Mouse (Mus musculus): ENCODE results near the gene Neurl1a. TPM values are rescaled to one million over a fixed set of nuclear protein-coding genes. Genes with fewer than 3 reads are reported as not detected.
A peak's percentile ranks its signal among the peaks of the same experiment; 100 is the strongest.

Gene Neurl1a
- total RNA-seq, 2 experiments from 2014 or later = 11.5 to 15.3 TPM

DNA sequence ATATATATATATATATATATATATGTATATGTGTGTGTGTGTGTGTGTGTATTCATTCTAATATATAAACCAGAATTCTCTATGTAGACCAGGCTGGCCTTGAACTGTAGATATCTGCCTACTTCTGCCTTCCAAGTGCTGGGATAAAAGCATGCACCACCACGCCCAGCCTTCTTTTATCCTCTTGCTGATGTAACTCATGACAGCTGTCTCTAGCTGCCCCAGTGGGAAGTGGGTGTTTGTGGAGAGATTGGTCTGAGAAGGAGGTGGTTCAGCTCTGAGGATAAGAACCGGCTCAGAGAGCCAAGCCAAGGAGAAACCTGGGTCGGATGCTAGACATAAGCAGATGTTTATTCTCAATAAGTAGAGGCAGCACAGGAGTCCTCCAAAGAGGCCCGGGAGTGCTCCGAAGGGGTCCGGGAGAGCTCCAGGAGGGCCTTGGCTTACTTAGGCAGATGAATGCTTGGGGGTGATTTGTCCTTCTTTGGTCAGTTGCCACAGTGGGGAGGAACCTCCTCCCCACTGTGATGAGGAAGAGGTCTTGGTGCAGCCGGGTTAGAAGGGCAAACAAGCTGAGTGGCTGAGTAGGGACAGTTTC lies 10.9 kb upstream of the Neurl1a start:
- DNase-seq = no peak

DNA sequence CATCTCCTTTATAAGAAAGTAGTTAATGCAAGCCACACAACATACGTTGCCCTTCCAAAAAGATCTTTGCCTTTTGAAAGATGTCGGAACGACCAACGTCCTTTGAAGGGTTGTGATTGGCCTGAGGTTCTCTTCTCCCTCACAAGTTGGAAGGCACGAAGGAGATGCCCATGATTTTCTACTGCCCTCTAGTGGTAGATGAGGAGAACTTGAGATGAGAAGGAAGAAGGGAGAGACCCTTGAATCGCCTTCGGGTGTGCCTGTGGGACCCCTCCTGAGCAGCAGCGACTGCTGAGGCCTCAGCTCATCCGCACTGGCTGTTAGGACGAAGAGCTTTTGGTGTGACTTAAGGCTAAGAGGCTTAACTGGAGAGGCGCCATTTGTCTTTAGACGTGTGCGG lies 10.4 kb upstream of the Neurl1a start:
- peak in 1 of 2 experiments; percentile 22 for DNase-seq

DNA sequence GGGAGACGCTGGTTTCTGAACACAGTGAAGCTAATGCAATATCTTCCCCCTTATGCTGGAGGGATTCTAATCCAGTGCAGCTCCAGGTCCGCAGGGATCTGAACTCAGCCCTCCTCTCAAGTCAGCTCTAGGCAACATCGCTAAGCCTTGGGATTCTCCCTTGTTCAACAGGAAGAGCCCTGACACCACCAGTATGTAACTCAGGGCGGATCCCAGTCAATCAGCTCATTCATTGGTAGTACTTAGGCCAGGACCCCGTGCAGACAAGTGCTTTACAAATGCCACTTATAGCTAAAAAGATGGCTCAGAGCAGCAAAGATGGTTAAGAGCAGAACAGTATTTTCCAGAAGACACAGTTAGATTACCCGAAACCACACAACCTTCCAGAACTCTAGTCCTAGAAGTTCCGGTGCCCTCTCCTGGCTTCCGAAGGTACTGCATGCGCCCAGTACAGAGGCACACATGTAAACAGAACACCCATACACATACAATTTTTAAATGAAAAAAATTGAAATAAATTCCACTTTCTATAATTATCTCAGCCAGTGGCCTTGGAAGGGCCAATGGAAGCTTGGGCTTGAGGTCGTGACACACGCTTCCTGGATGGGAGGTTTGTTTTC lies 9.7 kb upstream of the Neurl1a start:
- DNase-seq = peak; percentile 88 to 90

DNA sequence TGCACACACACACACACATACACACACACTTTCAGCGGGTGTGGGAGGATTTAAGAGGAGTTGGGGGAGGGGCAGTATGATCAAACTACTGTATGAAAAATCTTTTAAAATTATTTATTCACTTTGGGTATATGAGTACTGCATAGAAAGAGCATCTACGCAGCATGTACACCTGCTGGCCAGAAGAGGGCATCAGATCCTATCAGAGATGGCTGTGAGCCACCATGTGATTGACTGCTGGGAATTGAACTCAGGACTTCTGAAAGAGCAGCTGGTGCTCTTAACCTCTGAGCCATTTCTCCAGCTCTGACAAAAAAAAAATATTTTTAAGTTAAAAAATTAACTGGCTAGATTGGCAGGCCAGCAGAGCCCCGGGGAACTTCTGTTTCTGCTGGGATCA lies 4.1 kb upstream of the Neurl1a start:
- peak in 1 of 2 experiments; percentile 46 for DNase-seq

DNA sequence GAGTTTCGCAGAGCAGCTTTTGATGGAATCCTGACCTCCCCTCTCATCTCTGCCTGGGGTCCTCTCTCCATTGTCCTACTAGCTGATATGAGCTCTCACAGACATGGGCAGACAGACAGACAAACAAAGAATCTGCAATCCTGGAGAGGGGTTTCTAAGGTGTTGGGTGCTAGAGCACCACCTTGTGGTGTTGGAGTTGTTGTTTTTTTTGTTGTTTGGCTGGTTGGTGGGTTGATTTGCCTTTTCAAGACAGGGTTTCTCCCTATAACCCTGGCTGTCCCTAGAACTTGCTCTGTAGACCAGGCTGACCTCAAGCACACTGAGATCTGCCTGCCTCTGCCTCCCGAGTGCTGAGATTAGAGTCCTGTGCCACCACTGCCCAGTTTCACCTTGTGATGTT lies 3.1 kb upstream of the Neurl1a start:
- DNase-seq = no peak

DNA sequence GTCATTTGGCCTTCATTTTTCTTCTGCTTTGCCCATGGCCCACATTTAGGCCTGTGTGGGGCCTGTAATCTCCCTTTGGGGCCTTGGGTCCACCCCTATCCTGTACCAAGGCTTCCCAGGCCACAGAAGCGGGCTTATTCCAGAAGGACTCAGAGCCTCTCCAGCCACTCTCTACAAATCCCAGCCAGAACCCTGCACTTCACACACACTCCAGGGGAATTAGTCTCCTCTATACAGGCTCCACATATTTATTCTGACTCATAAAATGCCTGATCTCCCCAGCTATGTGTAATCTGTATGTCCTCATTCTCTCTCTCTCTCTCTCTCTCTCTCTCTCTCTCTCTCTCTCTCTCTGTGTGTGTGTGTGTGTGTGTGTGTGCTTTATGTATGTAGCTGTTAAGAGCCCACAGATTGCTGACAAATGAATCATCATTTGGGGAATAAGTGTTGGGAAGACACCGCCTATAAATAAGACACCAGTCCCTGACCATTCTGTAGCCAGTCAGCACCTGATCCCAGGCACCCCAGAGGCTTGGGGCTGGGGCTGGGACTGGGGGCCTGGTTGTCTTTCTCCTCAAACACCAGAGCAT lies 1.6 kb upstream of the Neurl1a start:
- DNase-seq = no peak

DNA sequence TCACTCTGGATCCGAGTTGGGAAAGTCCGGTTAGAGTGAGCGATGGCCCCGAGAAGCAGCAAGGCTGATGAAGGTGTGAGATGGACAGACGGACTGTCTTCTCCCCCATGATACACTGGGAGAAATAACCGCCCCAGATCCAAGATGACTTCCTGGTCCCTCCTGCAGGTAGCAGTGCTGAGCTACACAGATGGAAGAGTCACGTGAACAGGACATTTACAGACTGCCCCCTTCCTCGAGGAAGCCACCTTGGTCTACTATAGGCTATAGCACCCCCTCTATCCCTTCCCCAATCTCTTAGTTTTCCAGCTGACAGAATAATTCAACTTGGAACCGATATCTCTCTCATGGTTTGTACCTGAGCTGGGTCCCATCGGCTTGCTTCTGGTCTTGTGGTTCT lies 619 bp upstream of the Neurl1a start:
- DNase-seq = peak in 1 of 2 experiments; percentile 32

DNA sequence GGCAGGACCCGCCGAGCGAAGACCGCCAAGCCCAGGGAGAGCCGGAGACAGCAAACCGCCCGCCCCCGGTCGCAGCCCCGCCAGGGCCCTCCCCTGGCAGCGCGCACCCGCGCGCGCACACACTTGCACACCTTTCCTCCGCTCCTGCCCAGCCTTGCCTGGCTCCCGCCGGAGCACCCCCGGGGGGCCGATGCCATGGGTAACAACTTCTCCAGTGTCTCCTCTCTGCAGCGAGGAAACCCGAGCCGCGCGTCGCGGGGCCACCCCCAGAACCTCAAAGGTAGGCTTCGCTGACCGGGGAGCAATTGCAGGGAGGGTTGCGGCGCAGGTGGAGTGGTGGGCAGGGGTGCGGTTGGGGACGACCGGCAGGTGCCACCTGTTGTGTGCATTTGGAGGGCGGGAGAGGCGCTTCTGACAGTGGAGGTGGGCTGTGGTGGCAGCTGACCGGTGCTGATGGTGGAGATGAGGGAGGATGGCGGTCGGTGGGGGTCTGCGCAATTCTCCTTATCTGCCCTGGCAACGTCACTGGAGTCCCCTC lies 721 bp downstream of the Neurl1a start:
- DNase-seq = peak; percentile 34 to 49

DNA sequence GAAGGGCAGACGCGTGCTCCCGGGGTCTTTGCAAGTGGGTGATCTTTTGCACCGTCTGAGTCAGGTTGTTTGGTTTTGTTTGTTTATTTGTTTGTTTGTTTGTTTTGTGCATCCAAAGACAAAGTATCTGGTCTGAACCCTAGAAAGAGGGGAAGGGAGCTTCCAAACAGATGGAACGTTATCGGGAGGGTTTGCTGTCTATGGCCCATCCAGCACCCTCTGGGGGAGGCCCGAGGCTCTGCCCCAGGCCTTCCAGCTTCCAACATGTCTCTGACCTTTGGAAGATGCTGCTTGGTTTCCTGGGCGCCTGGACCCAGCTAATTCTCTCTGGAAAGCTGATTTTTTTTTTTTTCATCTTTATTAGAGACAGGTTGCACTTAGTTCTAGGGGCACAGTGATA lies 1.4 kb downstream of the Neurl1a start:
- no peak for DNase-seq

DNA sequence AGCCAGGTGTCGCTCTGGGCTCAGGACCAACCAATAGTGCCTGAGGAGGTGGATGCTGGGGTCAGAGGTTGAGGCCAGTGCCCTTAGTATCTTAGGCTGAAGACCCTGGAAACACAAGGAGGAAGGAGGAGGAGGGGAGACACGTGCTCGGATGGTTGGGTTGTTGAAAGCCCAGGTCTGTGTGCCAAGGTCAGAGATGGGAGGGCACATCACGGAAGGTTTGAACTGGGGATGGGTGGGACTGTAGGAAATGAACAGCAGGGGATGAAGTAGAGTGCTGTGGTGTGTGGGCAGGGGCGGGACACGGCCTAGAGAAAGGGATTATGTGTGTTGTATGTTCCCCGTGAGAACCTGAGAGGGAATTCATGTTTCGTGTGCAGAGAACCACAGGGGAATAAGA lies 5.6 kb downstream of the Neurl1a start:
- no peak for DNase-seq

DNA sequence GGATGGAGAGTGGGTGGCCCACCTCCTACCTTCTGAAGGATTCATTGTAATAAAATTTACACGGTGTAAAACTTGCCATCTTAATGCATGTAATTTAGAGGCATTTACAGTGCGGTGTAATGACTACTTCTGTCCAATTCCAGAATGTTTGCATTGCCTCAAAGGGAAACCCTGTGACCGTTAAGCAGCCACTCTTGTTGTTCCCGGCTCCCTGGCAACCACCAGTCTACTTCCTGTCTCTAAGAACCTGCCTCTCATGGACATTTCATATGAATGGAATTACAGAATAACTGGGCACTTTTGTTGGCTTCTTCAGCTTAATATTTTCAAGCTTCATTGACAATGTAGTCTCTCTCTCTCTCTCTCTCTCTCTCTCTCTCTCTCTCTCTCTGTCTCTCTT lies 6.1 kb downstream of the Neurl1a start:
- DNase-seq = no peak

DNA sequence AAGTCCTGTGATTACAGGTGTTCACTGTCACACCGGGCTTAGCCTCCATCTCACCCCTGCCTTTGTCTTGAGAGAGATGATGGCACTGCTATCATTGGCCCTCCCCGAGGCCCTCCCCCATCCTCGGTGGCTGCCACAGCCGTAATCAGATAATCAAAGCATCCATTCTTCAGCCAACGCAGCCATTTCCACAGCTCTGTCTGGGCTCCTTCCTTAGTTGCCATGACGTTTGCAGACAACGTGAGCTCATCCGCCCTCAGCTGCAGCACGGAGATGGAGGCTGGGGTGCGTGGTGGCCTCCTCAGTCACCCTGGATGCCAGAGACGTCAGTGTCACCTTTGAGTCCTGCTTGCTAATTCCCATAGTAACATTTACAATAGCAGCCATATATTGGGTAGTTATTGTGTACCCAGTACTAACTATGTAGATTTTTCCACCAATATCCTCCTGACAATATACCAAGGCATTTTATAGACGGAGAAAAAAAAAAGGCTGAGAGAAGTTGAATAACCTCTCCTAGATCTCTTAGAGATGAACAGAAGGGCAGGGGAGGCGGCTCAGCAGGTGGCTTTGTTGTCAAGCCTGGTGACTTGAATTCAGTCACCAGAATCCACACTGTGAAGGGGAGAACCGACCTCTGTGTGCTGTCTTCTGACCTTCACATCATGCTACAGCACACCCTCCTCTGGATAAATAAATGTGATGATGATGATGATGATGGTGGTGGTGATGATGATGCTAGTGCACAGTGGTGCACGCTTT lies 8.1 kb downstream of the Neurl1a start:
- DNase-seq = no peak

DNA sequence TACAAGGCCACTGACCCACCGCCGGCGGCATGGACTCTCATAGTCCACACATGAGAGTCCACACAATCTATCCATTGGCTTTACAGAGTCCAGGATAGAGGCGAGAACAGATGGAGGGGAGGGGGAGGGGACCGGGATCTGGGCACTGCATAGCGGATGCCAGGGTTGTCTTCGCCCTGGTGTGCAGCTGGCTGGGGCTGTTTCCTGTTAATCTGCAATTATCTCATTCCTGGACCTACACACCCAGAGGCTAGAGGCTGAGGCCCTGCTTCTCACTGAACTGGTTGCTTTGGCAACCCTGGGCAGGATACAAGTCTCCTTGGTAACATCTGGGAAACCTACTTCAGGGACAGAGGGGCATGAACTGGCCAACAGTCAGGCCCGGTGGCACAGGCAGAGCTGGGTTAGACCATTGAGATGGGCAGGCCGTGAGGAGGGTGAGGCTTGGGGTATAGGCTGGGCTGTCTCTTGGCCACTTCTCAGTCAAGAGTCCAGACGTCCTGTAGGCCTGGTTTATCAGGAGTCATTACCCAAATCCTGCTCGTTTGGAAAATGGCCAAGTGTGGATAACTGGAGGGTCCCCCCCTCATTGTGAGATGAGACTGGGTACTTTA lies 10.0 kb downstream of the Neurl1a start:
- no peak for DNase-seq

DNA sequence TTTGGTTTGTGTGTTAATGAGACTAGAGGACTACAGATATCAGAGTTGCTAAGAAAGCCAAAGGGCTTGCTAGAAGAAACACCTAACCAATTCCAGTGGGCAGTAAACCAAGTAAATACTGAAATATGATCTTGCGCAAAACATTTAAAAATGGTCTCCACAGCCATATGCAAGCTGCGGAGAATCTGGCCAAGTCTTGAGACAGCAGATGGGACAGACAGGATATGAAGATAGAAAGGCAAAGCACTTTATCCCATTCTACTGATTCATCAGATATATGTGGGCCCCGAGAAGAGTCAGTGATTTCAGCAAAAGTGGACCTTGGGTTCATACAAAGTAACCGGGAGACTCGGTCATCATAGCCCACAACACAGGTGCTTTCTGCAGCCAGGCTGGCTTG lies 13.5 kb downstream of the Neurl1a start:
- DNase-seq = no peak

DNA sequence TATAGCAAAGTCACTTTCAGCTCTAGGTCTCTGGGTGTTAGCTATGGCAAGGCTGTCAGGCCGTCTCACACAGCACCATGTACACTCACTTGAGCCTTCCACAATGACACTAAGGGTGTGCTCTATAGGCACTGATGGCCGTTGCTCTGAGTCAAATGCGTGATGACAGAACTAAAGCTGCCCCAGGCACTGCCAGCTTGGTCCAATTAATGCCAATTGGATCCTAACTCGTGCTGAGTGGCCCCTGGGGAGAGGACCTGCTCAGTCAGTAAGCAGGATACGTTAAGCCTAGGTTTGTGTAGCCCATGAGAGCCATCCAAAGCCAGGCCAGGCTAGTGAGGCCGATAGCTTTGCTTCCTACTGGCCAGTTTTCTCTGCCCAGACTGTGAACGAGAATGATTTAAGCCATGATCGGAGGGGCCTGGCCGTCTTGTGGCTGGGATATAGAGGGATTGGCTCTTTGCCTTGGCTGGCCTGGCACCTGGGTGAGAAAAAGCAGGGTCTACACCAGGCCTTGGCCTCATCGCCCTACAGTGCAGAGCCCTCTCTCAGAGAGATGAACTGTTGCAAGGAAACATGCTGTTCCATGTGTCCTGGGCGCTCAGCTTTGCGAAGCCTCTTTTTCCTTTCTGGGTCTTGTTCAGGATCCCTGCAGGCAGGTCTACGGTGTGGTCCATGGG lies 20.2 kb downstream of the Neurl1a start:
- DNase-seq = no peak

DNA sequence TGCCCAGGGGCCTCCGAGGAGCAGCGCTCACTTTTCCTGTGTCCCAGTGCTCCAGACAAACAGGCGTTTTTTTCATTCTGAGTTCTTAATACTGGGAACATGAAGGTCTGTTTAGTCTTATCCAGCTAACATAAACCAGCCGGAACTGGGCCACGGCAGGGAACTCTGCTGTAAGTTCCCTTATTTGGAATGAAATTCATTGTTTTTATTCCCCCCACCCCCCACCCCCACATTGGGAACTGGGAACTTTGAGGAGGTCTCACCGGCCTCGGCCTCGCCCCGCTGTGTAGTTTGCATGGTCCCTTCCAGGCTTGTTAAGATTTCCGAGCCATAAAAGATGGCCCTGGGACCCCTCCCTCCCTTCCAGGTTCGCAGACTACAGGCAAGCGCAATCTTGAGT lies 23.4 kb downstream of the Neurl1a start:
- no peak for DNase-seq

DNA sequence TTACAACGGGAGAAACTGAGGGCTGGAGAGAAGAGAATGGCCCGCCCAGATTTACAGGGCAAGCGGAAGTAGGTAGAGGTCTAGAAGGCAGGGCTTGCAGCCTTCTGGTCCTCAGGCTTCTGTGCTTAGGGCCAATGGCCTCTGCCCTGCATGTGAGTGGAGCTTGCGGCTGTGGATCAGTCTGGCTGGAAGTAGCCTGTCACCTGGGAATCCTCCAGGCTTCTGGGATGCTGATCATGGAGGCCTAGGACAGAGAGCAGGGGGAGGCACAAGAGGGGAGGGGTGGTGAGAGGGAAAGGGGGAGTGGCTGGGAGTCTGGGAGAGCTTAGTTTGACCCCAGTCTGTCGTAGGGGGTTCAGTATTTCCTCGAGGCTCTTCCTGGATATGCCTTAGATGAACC lies 23.8 kb downstream of the Neurl1a start:
- no peak for DNase-seq

DNA sequence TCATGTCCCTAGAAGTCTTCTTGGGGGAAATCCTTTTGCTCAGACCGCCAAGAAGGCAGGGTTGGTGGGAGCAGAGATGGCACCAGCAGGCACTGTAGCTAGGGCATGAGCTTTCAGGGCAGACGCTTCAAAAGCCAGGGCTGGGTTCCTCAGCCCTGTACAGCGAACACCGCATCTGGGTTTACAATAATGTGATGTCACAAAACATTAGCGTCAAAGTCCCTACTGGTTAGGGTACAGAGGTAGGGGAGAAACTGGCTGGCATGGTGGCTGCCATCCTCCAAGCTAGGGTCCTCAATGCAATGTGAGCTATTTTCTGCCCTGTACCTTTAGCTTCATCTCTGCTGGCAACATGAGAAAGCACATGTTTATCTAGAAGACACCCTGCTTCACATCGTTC lies 24.4 kb downstream of the Neurl1a start:
- DNase-seq = no peak

DNA sequence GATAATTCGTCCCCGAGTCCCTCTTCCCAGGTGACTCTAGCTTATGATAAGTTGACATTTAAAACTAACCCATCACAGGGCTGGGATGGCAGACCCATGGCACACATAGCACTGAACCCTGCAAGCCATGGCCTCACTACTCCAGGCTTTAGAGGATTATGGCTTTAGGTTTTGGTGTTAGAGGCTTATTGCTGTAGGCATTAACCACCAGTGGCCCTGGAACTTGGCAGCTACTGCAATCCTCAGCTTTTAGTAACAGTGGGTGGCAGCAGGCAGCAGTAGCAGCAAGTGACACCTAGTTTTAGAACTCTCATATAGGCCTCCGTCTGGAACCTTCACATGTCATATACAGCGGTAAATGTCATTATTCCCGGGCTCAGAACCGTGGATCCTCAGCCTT lies 26.0 kb downstream of the Neurl1a start:
- DNase-seq = no peak

DNA sequence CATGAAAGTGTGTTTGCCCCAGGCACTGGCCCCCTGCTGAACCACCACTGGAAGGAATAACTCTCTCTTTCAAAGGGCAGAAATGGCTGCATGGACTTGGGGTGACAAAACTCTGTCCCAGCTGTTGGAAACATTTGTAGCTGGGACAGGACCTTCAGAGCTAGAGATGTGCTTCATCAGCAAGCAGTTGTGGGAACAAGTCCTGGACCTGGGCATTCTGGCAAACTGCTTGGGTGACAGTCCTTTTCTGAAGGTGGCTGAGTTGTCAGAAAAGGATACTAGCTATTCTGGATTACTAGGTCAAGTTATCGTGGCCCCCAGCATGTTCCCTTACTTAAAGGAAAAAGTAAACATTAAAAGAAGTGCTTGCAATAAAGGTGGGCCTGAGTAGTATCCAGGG lies 27.5 kb downstream of the Neurl1a start:
- no peak for DNase-seq

DNA sequence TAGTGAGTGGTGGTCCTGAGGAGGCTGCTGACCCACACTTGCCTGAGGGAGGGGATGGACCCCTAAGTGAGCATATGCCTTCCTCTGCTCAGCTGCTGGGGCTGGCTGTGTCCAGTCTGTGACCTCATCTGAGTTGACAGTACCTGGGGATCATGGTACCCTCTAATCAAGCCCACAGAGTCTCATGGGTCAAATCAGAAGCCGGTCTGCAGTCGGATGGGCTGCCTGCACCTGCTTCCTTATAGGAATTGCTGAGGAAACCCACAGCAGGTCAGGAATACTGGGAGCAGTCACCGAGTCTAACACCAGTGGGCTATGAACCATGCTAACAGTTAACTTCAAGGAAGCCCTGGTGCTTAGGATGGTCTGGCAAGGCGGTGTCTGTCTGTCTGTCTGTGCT lies 31.8 kb downstream of the Neurl1a start:
- DNase-seq = no peak
